Mouse (Mus musculus) erythroblast, adult 5-6 weeks (primary cell): ENCODE data around the gene 4933427I04Rik. TPM values are rescaled to one million over a fixed set of nuclear protein-coding genes. Genes with fewer than 3 reads are reported as not detected.

Experiments used
- ATAC-seq: replicated peaks from 2 replicates; pipeline ENCODE4 v1.8.0; 2016; ENCODE audit warnings: moderate number of reproducible peaks, mild to moderate bottlenecking, moderate TSS enrichment, inconsistent platforms; ENCODE audit not compliant: poor library complexity, low FRiP score, severe bottlenecking
- total RNA-seq, 2 experiments: library from RNA; stranded (forward) in 1 of 2; stranded (reverse) in 1 of 2; fragments of 150-400 nt in 1 of 2; fragments of 200-764, 138-1000 nt in 1 of 2; gene quantifications; 2 replicates each; pipeline versions ENCODE4 v1.2.3 to v1.2.4; 2015 to 2017; ENCODE audit warnings: low replicate concordance in 2 of 2

Gene 4933427I04Rik
- total RNA-seq (2015; ENCODE audit: low replicate concordance), result not detected in 2 replicates
- total RNA-seq (2017; ENCODE audit: low replicate concordance), result not detected in 2 replicates

- ATAC-seq, result no peak
These were observed at the start of gene 4933427I04Rik for GRCm38 (mm10) chr4:123859379-123859778. Gene 4933427I04Rik (plus strand): TSS chr4:123859679.

- ATAC-seq, result no peak
These were observed 48.8 kb upstream of the 4933427I04Rik start for GRCm38 (mm10) chr4:123810475-123811295.

GRCm38 (mm10) chr4:123812525-123812924 lies 47.0 kb upstream of the 4933427I04Rik start:
- no peak for ATAC-seq

DNA sequence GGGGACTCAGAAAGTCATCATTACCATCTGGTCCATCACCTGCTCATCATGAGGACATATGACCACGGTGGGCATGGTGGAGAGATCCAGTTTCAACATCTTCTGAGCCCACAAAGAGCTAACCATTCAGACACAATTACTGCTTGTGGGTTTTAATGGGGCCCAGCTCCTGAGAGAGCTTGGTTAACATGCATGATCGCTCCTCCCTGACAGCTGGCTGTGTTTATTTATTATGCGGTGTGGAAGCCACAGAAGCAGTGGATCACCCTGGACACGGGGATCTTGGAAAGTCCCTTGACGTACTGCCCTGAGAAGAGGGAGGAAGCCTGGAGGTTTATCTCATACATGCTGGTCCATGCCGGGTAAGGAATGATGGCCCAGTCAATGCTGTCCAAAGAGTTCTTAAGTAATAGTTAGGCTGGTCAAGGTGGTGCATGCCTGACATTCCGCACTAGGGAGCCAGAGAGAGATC lies 45.4 kb upstream of the 4933427I04Rik start:
- no peak for ATAC-seq

DNA sequence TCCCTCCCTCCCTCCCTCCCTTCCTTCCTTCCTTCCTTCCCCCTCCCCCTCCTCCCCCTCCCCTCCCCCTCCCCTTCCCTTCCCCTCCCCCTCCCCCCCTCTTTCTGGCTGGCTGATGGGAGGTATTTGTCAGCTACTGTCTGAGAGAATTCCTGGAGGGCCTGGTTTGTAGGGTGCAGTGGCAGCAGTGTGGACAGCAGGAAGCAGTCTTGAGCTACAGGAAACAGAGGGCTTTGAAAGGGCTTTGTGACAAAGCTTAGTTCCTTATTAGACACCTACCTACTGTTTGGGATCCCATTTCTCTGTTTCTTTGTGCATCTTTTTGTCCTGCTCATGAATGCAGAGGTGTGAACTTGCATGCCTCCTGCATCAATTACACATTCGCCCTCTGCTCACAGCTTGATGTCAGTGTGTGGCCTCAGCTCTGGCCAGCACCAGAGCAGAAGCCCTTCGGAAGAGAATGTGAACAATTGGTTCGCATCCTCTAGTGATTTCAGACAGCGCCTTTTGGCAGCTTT lies 40.3 kb upstream of the 4933427I04Rik start:
- no peak for ATAC-seq

DNA sequence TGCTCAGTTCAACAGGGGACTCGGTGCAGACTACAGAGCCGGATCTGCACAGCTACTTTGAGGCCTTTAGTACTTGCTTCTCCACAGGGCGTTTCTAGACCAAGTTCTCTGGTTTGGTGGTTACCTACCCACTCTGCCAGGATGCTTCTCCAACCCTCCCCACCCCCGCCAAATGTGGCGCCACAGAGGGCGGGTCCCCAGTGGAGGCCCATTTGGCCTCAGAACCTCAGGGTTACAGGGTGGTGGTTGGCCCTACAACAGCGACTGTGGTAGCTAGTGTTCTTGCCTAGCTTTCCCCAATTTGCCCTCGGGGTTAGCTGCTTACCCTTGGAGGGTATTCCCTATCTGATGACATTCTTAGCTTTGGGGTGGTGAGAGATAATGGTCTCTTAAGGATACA lies 17.4 kb upstream of the 4933427I04Rik start:
- ATAC-seq, result no peak

- no peak for ATAC-seq
These were observed 2.6 kb upstream of the 4933427I04Rik start for GRCm38 (mm10) chr4:123856888-123857287.

GRCm38 (mm10) chr4:123858090-123858489 lies 1.4 kb upstream of the 4933427I04Rik start:
- ATAC-seq, result no peak

- no peak for ATAC-seq
These were observed 324 bp downstream of the 4933427I04Rik start for GRCm38 (mm10) chr4:123859803-123860202.

DNA sequence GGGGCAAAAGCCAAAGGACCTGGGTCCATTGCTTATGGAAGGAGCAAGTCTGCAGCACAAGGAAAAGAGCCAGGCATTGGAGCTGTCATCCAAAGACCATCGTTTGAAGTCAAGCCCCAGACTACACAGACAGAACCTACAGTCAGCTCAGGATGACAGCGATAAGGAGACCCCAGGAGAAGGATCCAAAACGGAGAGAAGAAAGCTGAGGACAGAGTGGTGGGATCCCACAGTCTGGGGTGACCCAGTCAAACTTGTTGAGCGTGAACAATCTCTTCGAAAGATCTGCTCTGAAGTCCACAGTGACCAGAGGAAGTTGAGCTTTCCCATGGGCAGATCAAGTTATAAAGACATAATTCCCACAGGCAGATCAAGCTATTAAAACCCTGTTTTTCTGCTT lies 1.1 kb downstream of the 4933427I04Rik start:
- ATAC-seq, result no peak

DNA sequence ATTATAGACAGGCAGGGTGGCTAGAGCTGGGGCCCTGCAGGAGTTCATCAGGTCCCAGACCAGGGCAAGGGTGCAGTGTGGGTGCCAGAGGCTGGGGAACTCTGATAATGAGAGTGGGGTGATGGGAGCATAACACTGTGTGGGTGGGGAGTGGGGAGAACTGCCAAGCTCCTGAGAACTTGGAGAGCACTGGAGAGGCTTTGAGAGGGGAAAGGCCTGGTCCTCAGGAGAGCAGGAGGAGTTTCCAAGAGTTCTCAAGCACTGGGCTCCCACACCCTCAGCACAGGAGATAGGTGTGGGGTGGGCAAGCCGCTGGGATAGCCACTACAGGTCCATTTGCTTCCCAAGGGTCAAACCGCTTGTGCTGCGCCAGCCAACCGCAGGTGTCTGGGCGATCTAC lies 34.2 kb downstream of the 4933427I04Rik start:
- ATAC-seq, result no peak

DNA sequence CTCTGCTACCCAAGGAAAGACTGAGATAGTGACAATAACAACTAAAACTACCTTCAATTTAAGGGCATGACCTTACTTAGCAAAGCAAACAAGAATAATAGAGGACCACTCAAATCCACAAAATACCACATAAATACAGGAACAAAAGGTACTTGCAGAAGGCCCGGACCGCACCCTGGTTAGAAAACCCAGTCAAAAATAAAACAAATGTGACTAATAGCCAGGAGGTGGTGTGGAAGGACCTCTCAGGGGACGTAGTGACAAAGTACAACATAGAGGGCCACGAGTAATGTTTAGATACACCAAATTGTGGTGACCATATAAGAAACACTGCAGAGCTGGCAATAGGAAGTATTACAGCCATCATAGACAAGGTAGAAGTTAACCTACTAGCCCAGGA lies 34.8 kb downstream of the 4933427I04Rik start:
- ATAC-seq, result no peak

DNA sequence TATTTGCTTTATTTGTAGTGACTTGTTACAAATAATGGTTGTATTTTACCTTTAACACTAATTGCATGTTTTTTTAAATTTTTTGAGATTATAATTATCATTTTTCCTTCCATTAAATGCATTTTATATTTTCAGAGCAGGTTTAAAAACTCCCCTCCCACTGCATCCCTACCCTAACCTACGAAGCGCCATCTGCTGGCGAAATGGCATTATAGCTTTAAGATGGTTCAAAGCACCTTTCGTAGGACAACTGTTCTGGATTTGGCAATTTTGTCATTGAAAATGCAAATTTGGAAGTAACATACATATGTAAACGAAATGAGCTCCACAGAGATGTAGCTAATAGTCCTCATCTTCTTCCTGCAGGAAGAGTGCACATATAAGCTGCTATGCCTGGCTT lies 39.2 kb downstream of the 4933427I04Rik start:
- ATAC-seq, result peak; percentile 68; the same call in 1 of the 2 replicates

GRCm38 (mm10) chr4:123903432-123903831 lies 44.0 kb downstream of the 4933427I04Rik start:
- no peak for ATAC-seq

- ATAC-seq, result peak; percentile 99
These were observed 45.0 kb downstream of the 4933427I04Rik start, which contains the start of gene Mycbp for GRCm38 (mm10) chr4:123904333-123905125. Gene Mycbp (plus strand): TSS chr4:123904832.

DNA sequence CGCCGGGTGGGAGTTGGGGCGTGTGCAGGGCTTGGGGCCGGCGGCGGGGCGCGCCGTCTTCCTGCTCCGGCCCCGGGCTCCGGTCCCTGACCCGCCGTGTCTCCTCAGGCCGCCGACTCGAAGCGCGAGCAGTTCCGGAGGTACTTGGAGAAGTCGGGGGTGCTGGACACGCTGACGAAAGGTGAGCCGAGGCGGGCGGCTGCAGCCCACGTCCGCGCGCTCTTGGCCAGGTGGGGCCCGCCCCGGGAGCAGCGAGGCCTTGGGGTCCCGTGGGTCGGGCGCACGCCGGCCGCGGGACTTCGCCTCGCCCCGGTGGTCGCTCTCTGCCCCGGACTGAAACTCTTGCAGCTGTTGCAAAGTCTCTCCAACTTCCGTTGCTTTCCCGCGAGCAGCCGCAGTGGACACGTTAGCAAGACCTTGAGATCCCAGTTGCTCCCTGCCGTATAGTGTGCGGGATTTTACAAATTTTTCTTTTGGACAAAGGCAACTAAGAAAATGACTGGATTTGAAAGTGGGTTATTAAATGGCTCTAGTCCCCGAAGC lies 45.7 kb downstream of the 4933427I04Rik start:
- ATAC-seq, result no peak

- ATAC-seq, result no peak
These were observed 52.0 kb downstream of the 4933427I04Rik start for GRCm38 (mm10) chr4:123911503-123911902.

- ATAC-seq, result no peak
These were observed 53.0 kb downstream of the 4933427I04Rik start for GRCm38 (mm10) chr4:123912431-123912830.
